Mouse (Mus musculus): ENCODE results near the gene Tbc1d17.
"Not testable (repeated sequence)": the region's sequence is repeated elsewhere in the genome, so short reads cannot be mapped to it uniquely, and the experiment has no call there.

Tbc1d17 gene

GRCm38 (mm10) chr7:44848561-44849415 is at the start of gene Tbc1d17, which contains the start of gene Akt1s1:
TSS of gene Tbc1d17 (minus strand) at chr7:44849079.
TSS of gene Akt1s1 (plus strand) at chr7:44848991.
- DNase-seq (ENCODE audit: low spot score) = peak; percentile 100

DNA sequence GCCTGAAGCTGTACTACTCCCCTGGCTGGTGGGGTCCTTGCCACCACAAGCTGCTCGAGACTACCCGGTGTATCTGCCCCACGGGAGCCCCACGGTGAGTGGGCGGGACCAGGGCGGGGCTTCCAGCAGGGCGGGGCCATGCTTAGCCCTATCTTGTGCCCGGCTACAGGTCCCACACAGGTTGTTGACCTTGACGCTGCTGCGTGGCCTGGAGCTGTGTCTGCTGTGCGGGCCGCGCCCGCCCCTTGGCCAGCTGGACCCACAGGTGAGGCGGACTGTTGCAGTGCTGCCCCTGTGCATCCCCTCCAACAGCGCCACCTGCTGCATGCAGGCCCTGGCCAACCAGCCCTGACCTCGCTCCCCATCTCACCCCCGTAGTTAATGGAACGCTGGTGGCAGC is 49.7 kb upstream of the Tbc1d17 start:
- no peak for DNase-seq (ENCODE audit: low spot score)

- no peak for DNase-seq (ENCODE audit: low spot score)
These were observed 47.6 kb upstream of the Tbc1d17 start for GRCm38 (mm10) chr7:44896499-44896898.

DNA sequence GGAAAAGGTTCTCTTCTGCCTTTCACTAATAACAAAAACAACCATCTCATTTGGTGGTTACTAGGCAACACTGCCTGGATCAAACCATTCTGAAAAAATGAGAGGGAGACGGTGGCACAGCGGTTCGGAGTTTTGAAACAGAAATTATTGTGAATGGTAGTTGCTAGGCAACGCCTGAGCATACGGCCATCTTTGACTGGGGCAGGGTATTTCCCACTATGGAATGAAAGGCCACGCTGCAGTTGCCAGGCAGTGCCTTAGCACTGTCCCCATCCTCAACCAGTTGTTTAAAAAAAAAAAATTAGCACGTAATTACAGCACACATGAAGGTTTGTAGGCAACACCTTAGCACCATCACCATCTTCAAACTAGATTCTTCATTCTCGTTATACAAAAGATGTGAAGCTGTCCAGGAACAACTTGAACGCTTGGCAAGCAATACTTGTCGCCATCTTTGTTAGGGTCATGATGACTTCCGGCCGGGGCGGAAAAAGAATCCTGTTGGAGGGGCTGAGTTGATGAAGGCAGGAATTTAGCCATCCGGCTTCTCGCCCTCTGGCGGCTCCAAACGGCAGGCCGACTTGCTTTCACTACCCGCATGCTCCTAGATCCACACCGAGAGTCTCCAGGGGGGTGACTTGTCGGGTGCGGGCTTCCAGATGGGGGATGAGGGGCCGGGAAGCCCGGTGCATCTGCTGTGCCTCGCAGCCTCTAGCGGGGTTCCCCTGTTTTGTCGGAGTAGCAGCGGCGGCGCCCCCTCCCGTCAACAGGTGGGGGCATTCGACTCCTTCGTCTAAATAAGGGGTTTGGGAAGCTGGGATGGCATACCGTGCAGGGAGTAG is 46.9 kb upstream of the Tbc1d17 start, which contains the start of gene Fuz:
Gene Fuz (plus strand): TSS at position 487 of the 842 bp plus-strand sequence.
- DNase-seq (ENCODE audit: low spot score) = peak; percentile 90

DNA sequence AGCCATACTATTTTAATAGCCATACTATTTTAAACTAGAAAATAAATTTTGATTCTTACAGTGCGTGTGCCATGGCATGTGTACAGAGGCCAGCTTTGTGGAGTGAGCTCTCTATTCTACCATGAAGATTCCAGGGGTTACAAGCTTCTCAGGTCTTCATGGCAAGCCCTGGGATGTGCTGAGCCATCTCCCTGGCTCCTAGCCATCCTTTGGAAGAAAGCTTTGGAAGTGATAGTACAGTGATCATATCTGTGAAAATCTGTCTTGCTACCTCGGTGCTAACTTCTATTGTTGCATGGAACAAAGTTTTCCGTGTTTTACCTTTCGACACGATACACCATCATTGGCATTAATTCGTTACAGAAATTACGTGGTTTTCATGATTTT is 46.3 kb upstream of the Tbc1d17 start:
- DNase-seq (ENCODE audit: low spot score) = no peak

DNA sequence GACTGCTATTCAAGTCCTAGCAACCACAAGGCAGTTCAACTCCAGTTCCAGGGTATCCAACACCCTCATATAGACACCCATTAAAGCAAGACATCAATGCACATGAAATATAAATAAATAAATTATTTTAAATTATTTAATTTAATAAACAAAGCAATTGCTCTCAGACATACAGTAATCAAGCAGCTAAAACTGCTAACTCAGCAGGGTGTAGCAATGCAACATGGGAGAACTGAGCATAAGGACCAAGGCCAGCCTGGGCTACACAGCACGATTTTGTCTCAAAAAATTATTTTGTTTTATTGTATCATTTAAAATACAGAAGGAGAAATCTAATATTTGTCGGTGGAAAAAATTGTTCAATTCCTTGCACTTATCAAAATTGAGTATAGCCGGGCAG is 45.3 kb upstream of the Tbc1d17 start:
- DNase-seq (ENCODE audit: low spot score) = no peak

GRCm38 (mm10) chr7:44893197-44893596 is 44.3 kb upstream of the Tbc1d17 start:
- no peak for DNase-seq (ENCODE audit: low spot score)

GRCm38 (mm10) chr7:44892276-44892921 is 43.5 kb upstream of the Tbc1d17 start, which contains the start of gene Med25:
TSS of gene Med25 (minus strand) at chr7:44892712.
- peak; percentile 95 for DNase-seq (ENCODE audit: low spot score)

- no peak for DNase-seq (ENCODE audit: low spot score)
These were observed 42.7 kb upstream of the Tbc1d17 start for GRCm38 (mm10) chr7:44891611-44892010.

DNA sequence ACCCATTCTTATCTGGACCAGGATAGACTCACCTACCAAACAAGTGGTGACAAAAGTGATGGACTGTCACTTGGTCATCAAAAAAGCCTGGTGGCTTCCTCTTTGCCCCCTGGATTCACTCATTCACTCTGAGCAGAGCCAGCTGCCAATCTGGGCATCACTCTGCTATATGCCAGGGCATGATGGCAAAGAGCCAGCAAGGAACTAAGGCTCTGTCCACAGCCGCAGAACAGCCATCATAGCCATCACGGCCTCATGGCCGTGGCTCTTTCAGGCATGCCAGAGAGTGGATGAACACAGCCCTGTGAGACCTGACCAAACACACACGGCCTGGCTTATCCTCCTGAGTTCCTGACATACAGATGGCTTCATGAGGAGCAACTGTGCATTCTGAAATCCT is 41.9 kb upstream of the Tbc1d17 start:
- no peak for DNase-seq (ENCODE audit: low spot score)

DNA sequence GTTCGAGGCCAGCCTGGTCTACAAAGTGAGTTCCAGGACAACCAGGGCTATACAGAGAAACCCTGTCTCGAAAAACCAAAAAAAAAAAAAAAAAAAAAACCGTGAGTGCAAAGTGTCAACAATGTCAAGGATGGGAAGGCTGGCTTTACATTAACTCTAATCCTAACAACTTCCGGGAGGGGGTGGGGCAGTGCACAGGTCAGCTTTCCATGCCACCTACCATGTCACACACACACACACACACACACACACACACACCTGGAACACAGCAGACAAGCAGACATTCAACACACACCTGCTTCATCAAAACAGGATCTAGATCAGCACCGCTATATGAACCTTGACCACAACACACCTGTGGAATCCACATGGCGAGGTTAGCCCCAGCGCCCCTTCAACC is 41.3 kb upstream of the Tbc1d17 start:
- no peak for DNase-seq (ENCODE audit: low spot score)

DNA sequence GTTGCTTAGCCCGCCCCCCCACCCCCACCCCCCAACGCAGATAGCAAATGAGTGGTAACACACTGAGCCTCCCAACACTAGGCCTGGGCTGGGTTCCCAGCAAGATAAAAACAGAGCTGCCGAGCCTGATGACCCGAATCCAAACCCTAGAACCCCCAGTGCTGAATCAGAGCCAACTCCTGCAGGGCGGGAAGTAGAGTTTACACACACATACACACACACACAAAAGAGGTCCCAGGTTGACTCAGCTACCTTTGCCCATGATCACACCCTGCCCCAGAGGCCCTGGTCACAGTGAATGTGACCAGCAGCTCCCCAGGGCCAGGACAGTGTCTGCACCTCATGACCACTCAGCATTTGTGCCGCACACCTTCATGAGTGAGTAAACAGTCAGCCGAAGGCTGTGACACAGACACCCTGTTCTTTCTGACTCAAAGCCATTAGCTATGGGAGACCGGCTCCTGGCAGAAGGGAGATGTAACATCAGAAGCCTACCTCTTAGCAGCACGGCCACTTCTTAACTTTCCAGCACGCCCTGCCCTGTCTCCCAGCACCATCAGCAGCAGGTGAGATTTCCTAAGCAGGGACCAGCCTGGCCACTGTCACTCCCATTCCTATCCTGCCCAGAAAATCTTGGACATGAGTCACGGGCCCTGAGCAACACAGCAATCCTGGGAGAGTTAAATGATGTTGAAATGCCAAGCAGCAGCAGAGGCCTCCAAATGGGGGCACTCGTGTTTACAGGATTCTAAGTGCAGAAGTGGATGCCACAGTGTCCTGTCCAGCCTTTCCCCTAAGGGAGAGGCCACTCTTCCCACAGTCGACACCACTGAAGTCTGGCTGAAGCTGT is 39.6 kb upstream of the Tbc1d17 start:
- DNase-seq (ENCODE audit: low spot score) = no peak

DNA sequence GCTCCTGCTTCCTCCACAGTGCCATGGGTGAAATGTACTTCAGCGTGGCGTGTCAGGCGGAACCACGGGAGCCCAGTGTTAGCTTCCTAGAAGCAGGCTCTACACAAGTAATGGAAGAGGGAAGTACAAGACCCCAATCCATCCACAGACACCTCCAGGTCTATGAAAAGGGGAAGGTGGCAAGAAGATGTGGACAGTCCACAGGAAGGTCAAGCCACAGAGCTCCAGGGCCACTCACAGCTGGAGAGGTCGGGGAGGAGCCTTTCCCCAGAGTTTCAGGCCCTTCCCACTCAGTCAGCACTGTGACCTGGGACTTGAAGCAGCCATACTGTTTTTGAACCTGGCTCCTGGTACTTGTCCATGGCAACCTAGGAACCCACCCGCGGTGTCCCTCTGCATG is 38.1 kb upstream of the Tbc1d17 start:
- DNase-seq (ENCODE audit: low spot score) = no peak

DNA sequence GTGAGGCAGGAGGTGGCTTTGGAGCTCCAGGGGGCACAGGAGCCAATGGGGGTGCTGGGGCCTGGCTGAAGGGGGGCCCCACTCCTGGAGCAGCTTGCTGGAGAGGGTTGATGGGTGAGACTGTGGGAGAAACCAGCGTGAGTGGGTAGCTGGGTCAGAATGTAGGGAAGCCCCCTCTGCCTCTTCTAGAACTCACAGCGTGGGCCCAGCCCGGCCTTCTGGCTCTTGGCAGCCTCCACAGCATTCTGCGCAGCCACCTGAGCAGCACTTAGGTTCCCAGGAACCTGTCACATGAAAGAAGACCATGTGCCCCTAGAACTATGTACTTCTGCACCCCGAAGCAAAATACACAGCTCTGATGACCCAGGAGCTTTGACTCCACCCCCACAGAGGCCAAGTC is 35.8 kb upstream of the Tbc1d17 start:
- DNase-seq (ENCODE audit: low spot score) = no peak

- no peak for DNase-seq (ENCODE audit: low spot score)
These were observed 34.2 kb upstream of the Tbc1d17 start for GRCm38 (mm10) chr7:44883036-44883435.

DNA sequence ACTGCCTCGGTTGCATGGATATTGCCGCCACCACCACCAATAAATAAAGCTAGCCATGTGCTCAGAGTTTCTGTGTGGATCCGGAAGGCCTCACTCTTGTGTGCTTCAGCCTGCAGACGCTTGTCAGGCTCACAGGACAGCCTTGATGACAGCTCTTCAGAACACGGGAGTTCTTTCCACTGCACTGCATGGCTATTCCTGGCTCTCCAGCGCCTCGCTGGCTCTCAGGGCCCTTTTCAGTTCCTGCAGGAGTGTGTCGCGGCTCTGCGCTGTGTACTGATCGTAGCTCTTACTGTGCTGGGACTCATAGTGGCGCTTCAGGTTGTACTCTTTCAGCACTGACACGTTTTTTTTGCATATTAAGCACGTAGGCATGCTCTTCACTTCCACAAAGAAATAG is 29.0 kb upstream of the Tbc1d17 start:
- no peak for DNase-seq (ENCODE audit: low spot score)

- not testable (repeated sequence) for DNase-seq (ENCODE audit: low spot score)
These were observed 22.9 kb upstream of the Tbc1d17 start for GRCm38 (mm10) chr7:44871774-44872173.

- DNase-seq (ENCODE audit: low spot score) = no peak
These were observed 22.3 kb upstream of the Tbc1d17 start for GRCm38 (mm10) chr7:44871181-44871580.

GRCm38 (mm10) chr7:44870614-44871013 is 21.7 kb upstream of the Tbc1d17 start:
- no peak for DNase-seq (ENCODE audit: low spot score)

DNA sequence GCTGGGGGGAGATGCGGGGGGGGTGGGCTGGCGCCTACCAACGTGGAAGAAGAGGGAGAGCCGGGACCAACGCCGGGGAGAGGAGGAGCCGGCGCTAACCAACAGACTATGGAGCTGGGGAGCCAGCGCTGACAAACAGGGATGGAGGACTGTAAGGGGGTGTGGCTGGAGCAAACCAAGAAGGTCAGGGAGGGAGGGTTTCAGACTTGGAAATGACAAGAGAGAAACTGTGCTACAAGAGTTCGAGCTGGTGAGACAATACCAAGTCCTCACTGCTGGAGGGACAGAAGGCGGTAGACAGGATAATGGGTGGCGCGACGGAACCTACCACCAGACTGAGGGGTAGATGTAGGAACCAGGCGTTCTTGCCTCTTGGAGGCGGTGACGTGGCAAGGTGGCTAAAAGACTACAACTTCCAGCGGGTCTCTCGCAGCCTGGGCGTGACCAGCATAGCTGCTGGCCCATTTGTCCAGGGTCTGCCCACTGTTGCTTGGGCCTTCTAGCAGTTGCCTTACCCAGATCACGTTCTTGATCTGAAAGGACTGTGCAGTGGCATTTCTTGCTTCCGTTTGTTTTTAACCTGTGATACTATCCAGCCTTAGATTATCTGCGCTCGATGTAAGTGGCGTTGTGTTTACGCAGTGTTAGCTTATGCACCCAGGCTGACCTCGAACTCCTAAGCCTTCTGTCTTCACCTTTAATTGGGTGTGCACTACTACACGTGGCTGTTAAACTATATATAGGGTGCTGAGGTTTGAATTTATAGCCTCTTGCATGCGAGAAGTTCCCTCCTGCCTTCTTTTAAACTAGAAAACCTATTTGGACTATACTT is 21.0 kb upstream of the Tbc1d17 start, which contains the start of gene Ptov1:
Gene Ptov1 (minus strand): TSS at position 92 of the 832 bp plus-strand sequence.
- peak; percentile 92 for DNase-seq (ENCODE audit: low spot score)

All from layer of hippocampus, adult 9-10 months (tissue).